Mouse (Mus musculus): ENCODE results near the gene Stam2.

Stam2 gene

GRCm38 (mm10) chr2:52647255-52647998, 94.7 kb downstream of the Stam2 start:
- DNase-seq: no peak

GRCm38 (mm10) chr2:52643657-52644056, 98.4 kb downstream of the Stam2 start:
- DNase-seq: no peak
